Mouse (Mus musculus): ENCODE measurements at regions not wholly inside any gene's neighbourhood (a gene's known extent, or its start where the extent isn't known, plus 50 kb on each side); places are given as distances from the start of the nearest gene placed in this dataset.
A peak's percentile ranks its signal among the peaks of the same experiment; 100 is the strongest.

- no peaks in the 10 kb centered on the region for H3K36me3 ChIP-seq (ENCODE audit: control insufficient read depth, insufficient read depth, low read length)
- TF ChIP-seq POLR2A (IDR thresholded peaks at IDR 0.05; ENCODE audit: low read depth, low read length) (no peak), CTCF (IDR thresholded peaks at IDR 0.05; ENCODE audit: extremely low read depth, insufficient read length, insufficient replicate concordance, low read depth, low read length) (no peak)
- WGBS, result 89% methylated on average over 9 of the region's 9 CpGs
- no peak overlapping the region for H3K27ac ChIP-seq (ENCODE audit: insufficient read depth, low read depth, low read length)
- H3K4me3 ChIP-seq (ENCODE audit: low read depth, low read length), result no peak overlapping the region
- H3K4me1 ChIP-seq (ENCODE audit: control insufficient read depth, insufficient read depth, insufficient read length, low read length), result no peaks in the 10 kb centered on the region
- H3K27me3 ChIP-seq (ENCODE audit: control insufficient read depth, insufficient read depth, low read length), result no peaks in the 10 kb centered on the region
Measured at GRCm38 (mm10) chr13:44347662-44348061, 381.6 kb upstream of the Jarid2 start.

DNA sequence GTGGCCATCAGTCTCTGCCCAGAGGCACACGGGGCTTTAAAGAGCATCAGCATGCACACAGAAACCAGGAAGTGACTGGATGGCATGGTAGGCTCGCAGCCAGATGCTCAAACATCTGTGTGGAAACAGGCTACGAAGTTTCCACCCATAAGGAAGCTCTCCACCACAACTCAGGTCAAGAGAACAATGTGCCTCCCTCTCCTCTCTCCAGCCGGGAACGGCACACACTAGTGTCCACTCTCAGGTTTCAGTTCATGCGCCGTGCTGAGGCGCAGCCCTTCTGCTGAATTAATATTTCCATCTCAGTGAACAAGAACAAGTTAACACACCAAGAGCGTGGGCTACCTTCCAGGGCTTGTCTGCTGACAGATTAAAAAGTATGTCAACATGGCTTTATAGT, 375.4 kb upstream of the Jarid2 start:
- WGBS, result 39% methylated on average over 9 of the region's 9 CpGs
- Histone ChIP-seq H3K27ac (ENCODE audit: insufficient read depth, low read depth, low read length) (no peak overlapping the region), H3K27me3 (ENCODE audit: control insufficient read depth, insufficient read depth, low read length) (no peaks in the 10 kb centered on the region), H3K4me1 (ENCODE audit: control insufficient read depth, insufficient read depth, insufficient read length, low read length) (peaks cover 5% of the 10 kb centered on the region; the same call in 1 of the 2 replicates), H3K36me3 (ENCODE audit: control insufficient read depth, insufficient read depth, low read length) (no peaks in the 10 kb centered on the region), H3K4me3 (ENCODE audit: low read depth, low read length) (no peak overlapping the region)
- TF ChIP-seq CTCF (IDR thresholded peaks at IDR 0.05; ENCODE audit: extremely low read depth, insufficient read length, insufficient replicate concordance, low read depth, low read length) (no peak), POLR2A (IDR thresholded peaks at IDR 0.05; ENCODE audit: low read depth, low read length) (no peak)

DNA sequence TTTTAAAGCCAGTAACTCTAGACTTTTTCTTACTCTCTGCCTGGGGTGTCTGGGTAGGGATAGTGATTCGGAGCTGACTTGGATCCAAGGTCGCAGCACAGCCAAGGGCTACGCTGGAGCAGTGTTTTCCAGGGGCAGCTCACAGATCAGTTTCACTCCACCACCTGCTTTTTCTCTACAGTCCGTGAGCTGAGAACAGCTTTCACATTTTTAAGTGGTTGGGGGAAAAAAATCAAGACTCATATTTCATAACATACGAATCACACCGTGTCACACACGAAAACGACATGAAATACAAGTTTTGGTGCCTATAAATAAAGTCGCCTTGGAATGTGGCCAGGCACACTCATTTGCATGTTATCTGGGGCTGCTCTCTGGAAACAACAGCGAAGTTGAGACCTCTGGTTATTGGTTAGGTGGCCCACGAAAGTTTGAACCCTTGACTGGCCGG, 373.5 kb upstream of the Jarid2 start:
- Histone ChIP-seq H3K27ac (ENCODE audit: insufficient read depth, low read depth, low read length) (no peak overlapping the region), H3K4me1 (ENCODE audit: control insufficient read depth, insufficient read depth, insufficient read length, low read length) (peaks cover 5% of the 10 kb centered on the region; the same call in 1 of the 2 replicates), H3K27me3 (ENCODE audit: control insufficient read depth, insufficient read depth, low read length) (no peaks in the 10 kb centered on the region), H3K36me3 (ENCODE audit: control insufficient read depth, insufficient read depth, low read length) (no peaks in the 10 kb centered on the region), H3K4me3 (ENCODE audit: low read depth, low read length) (no peak overlapping the region)
- 42% methylated on average over 12 of the region's 12 CpGs for WGBS
- TF ChIP-seq CTCF (IDR thresholded peaks at IDR 0.05; ENCODE audit: extremely low read depth, insufficient read length, insufficient replicate concordance, low read depth, low read length), result no peak
- no peak for TF ChIP-seq POLR2A (IDR thresholded peaks at IDR 0.05; ENCODE audit: low read depth, low read length)

GRCm38 (mm10) chr13:44356981-44357380, 372.3 kb upstream of the Jarid2 start:
- TF ChIP-seq CTCF (IDR thresholded peaks at IDR 0.05; ENCODE audit: extremely low read depth, insufficient read length, insufficient replicate concordance, low read depth, low read length), result no peak
- no peak for TF ChIP-seq POLR2A (IDR thresholded peaks at IDR 0.05; ENCODE audit: low read depth, low read length)
- WGBS, result 36% methylated on average over 11 of the region's 11 CpGs
- no peaks in the 10 kb centered on the region for H3K36me3 ChIP-seq (ENCODE audit: control insufficient read depth, insufficient read depth, low read length)
- peaks cover 5% of the 10 kb centered on the region; the same call in 1 of the 2 replicates for H3K4me1 ChIP-seq (ENCODE audit: control insufficient read depth, insufficient read depth, insufficient read length, low read length)
- H3K27ac ChIP-seq (ENCODE audit: insufficient read depth, low read depth, low read length), result 0 out of 2 replicates have a peak overlapping the region, but pooled peaks have one; percentile 34
- no peak overlapping the region for H3K4me3 ChIP-seq (ENCODE audit: low read depth, low read length)
- H3K27me3 ChIP-seq (ENCODE audit: control insufficient read depth, insufficient read depth, low read length), result no peaks in the 10 kb centered on the region

- TF ChIP-seq CTCF (IDR thresholded peaks at IDR 0.05; ENCODE audit: extremely low read depth, insufficient read length, insufficient replicate concordance, low read depth, low read length) (no peak), POLR2A (IDR thresholded peaks at IDR 0.05; ENCODE audit: low read depth, low read length) (no peak)
- Histone ChIP-seq H3K36me3 (ENCODE audit: control insufficient read depth, insufficient read depth, low read length) (no peaks in the 10 kb centered on the region), H3K4me1 (ENCODE audit: control insufficient read depth, insufficient read depth, insufficient read length, low read length) (peaks cover 5% of the 10 kb centered on the region; the same call in 1 of the 2 replicates), H3K27ac (ENCODE audit: insufficient read depth, low read depth, low read length) (no peak overlapping the region), H3K4me3 (ENCODE audit: low read depth, low read length) (no peak overlapping the region), H3K27me3 (ENCODE audit: control insufficient read depth, insufficient read depth, low read length) (no peaks in the 10 kb centered on the region)
- 83% methylated on average over 7 of the region's 7 CpGs for WGBS
Measured at GRCm38 (mm10) chr13:44359344-44359743, 369.9 kb upstream of the Jarid2 start.

GRCm38 (mm10) chr13:44360016-44360415, 369.3 kb upstream of the Jarid2 start:
- Histone ChIP-seq H3K36me3 (ENCODE audit: control insufficient read depth, insufficient read depth, low read length) (no peaks in the 10 kb centered on the region), H3K27ac (ENCODE audit: insufficient read depth, low read depth, low read length) (no peak overlapping the region), H3K4me1 (ENCODE audit: control insufficient read depth, insufficient read depth, insufficient read length, low read length) (peaks cover 5% of the 10 kb centered on the region; the same call in 1 of the 2 replicates), H3K4me3 (ENCODE audit: low read depth, low read length) (no peak overlapping the region), H3K27me3 (ENCODE audit: control insufficient read depth, insufficient read depth, low read length) (no peaks in the 10 kb centered on the region)
- 82% methylated on average over 5 of the region's 5 CpGs for WGBS
- TF ChIP-seq POLR2A (IDR thresholded peaks at IDR 0.05; ENCODE audit: low read depth, low read length), result no peak
- TF ChIP-seq CTCF (IDR thresholded peaks at IDR 0.05; ENCODE audit: extremely low read depth, insufficient read length, insufficient replicate concordance, low read depth, low read length), result no peak

- no peaks in the 10 kb centered on the region for H3K27me3 ChIP-seq (ENCODE audit: control insufficient read depth, insufficient read depth, low read length)
- no peak overlapping the region for H3K27ac ChIP-seq (ENCODE audit: insufficient read depth, low read depth, low read length)
- WGBS, result 82% methylated on average over 15 of the region's 15 CpGs
- no peaks in the 10 kb centered on the region for H3K36me3 ChIP-seq (ENCODE audit: control insufficient read depth, insufficient read depth, low read length)
- no peak overlapping the region for H3K4me3 ChIP-seq (ENCODE audit: low read depth, low read length)
- no peak for TF ChIP-seq CTCF (IDR thresholded peaks at IDR 0.05; ENCODE audit: extremely low read depth, insufficient read length, insufficient replicate concordance, low read depth, low read length)
- TF ChIP-seq POLR2A (IDR thresholded peaks at IDR 0.05; ENCODE audit: low read depth, low read length), result no peak
- H3K4me1 ChIP-seq (ENCODE audit: control insufficient read depth, insufficient read depth, insufficient read length, low read length), result peaks cover 5% of the 10 kb centered on the region; the same call in 1 of the 2 replicates
Measured at GRCm38 (mm10) chr13:44360725-44361290, 368.5 kb upstream of the Jarid2 start.

All from small intestine, adult 2 months (tissue).